Mouse (Mus musculus) MEL (cell line): ENCODE measurements at regions not wholly inside any gene's neighbourhood (a gene's known extent, or its start where the extent isn't known, plus 50 kb on each side); places are given as distances from the start of the nearest gene placed in this dataset.

Source experiments
- CTCF ChIP-seq, 3 experiments: IDR thresholded peaks in 2 of 3; conservative IDR thresholded peaks in 1 of 3; 2 replicates each; pipeline ENCODE4 v1.5.1; 2011 to 2012; ENCODE audit warnings: low read length in 3 of 3, low read depth in 2 of 3, mild to moderate bottlenecking in 2 of 3, improper control_type of control experiment in 1 of 3, inconsistent platforms in 1 of 3, mixed read lengths in 1 of 3, moderate library complexity in 1 of 3; ENCODE audit not compliant: control insufficient read depth in 1 of 3, insufficient read depth in 1 of 3, poor library complexity in 1 of 3, severe bottlenecking in 1 of 3
- E2F4 ChIP-seq: IDR thresholded peaks from 2 replicates; pipeline ENCODE4 v1.6.1; 2011; ENCODE audit warnings: low read depth, low read length, improper control_type of control experiment, borderline replicate concordance
- EP300 ChIP-seq, 2 experiments: IDR thresholded peaks; 2 replicates each; pipeline ENCODE4 v1.6.1; 2011; ENCODE audit warnings: improper control_type of control experiment in 2 of 2, low read length in 2 of 2, low read depth in 1 of 2, mild to moderate bottlenecking in 1 of 2
- MAFK ChIP-seq: IDR thresholded peaks from 2 replicates; pipeline ENCODE4 v1.6.1; 2011; ENCODE audit warnings: low read depth, mild to moderate bottlenecking, low read length, improper control_type of control experiment, borderline replicate concordance
- RCOR1 ChIP-seq: IDR thresholded peaks from 2 replicates; pipeline ENCODE4 v1.6.1; 2012; ENCODE audit warnings: low read depth, mild to moderate bottlenecking, inconsistent platforms, low read length, improper control_type of control experiment
- UBTF ChIP-seq: IDR thresholded peaks from 2 replicates; pipeline ENCODE4 v1.6.1; 2012; ENCODE audit warnings: low read depth, mild to moderate bottlenecking, inconsistent platforms, low read length, improper control_type of control experiment, moderate library complexity, borderline replicate concordance; ENCODE audit not compliant: insufficient read depth
- ZKSCAN1 ChIP-seq: IDR thresholded peaks from 2 replicates; pipeline ENCODE4 v1.6.1; 2012; ENCODE audit warnings: low read depth, mild to moderate bottlenecking, inconsistent platforms, low read length, improper control_type of control experiment, moderate library complexity

DNA sequence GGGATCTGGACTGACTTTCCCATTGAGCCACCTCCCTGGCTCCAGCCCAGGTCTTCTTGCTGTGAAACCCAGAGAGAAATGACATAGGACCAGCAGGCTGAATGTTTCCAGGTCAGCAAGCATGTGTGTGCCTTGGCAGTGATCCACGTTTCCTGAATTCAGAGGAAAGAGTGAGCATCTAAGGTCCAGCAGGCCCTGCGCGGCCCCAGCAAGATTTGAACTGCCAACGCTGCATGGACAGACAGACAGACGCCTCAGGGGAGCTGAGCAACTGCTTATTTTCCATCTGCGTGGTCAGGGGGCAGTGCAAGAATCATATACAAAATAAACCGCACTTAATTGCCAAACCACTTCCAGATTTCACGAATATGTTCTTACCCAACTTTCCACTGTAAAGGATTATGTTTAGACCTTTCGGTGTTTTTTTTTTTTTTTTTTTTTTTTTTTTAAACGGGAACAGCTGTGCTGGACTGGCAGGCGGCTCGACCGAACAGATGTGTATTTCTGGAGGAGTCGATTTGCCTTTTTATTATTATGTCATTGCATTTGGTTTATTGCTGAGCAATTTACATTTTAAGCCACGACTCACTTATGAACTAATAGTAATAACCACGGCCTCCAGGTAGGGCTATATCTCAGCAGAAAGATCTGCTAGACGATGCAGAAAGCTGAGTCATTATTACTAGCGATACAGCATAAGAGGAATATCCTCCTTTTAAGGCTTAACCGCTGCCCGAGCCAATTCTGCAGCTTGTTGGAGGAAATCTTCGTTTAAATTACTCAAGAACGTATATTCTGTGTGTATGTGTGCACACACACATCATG, 435.7 kb upstream of the Kazn start:
- TF ChIP-seq MAFK (no peak), EP300 (IDR thresholded peaks at IDR 0.05; ENCODE audit: low read depth in 1 of 2, low read length in 2 of 2) (no peak), ZKSCAN1 (no peak), CTCF (IDR thresholded peaks at IDR 0.05 in 2 of 3, conservative IDR thresholded peaks at IDR 0.05 in 1 of 3; ENCODE audit: control insufficient read depth in 1 of 3, insufficient read depth in 1 of 3, low read depth in 2 of 3, low read length in 3 of 3, poor library complexity in 1 of 3, severe bottlenecking in 1 of 3) (no peak), RCOR1 (no peak), E2F4 (no peak), UBTF (no peak)
